Mouse (Mus musculus) thymus, postnatal 14 days (tissue): ENCODE data around the gene Adam23.

ENCODE experiments used
- DNase-seq: peaks from one replicate; pipeline ENCODE4 v3.0.0; 2021

The Adam23 gene

GRCm38 (mm10) chr1:63484646-63485045 is 39.0 kb downstream of the Adam23 start:
- no peak for DNase-seq

DNA sequence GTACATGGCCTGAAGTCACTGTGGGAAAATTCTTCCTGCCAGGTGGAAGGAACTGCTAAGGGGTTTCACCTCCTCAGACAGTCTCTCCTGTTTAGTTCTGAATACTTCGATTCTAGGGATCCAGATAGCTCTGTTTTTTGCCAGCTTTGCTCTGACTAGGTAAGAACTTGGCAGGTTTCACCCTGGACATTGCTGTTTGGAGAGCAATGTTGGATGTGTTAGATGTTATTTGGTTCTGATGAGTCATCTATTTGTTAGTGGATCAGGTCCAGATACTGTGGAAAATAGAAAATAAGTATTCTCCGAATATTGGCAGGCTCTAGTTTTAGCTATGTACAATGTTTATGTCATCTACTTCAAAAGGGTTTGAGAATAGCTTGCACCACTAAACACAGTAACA is 41.0 kb downstream of the Adam23 start:
- no peak for DNase-seq

DNA sequence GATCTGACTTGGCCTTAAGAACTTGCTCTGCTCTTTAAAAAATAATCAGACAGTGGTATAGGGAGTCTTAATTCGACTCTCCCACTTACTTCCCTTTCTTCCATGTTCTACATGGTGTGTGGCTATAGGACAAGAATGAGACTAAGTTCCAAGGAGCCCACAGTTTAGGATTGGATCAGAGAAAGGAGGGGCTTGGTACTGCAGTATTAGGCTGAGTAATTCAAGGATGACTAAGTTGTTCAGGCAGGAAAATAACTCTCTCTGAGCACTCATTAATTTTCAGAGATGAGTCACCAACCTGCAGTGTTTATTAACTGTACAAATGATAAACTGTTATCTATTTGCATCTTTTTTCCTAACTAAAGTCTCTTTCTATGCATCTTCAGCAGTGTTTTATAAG is 45.3 kb downstream of the Adam23 start:
- no peak for DNase-seq

- no peak for DNase-seq
These were observed 47.6 kb downstream of the Adam23 start for GRCm38 (mm10) chr1:63493325-63493724.

DNA sequence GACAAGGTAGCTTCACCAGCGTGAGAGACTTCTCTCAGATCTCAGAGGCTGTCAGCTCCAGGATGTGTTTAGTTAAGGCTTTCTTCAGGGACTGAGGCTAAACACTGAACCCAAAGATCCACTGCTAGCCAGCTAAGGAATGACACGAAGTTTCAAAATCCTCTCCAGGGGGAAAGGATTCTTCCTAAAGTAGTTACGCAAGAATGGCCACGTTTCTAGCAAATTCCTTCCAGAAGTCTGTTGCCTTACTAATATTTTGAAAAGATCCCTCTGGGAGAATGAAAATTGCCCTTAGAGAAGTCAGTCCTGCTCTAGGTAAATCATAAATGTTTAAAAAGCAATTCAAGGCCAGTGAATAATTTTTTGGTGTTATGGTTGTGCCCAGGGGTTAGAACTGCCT is 61.7 kb downstream of the Adam23 start:
- no peak for DNase-seq

DNA sequence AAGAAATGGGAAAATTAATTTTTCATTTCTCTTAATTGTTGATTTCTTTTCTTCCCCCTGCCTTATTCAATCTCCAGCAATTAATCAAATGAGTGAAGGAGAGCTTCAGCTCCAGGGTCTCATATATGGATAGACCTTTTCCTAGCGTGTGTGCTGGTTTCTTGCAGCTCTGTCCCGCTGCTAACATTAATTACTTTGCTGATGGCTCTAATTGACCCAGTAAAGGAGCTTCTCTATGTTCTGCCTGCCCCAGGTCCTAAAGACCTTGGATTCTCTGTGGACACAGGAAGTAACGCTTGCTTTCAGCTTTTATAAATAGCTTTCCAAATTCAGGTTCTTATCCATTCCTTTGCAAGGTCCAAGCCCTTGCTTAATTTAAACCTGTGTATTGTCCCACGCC is 63.1 kb downstream of the Adam23 start:
- no peak for DNase-seq

- DNase-seq = no peak
These were observed 65.7 kb downstream of the Adam23 start for GRCm38 (mm10) chr1:63511416-63511815.

- DNase-seq = no peak
These were observed 72.1 kb downstream of the Adam23 start for GRCm38 (mm10) chr1:63517800-63518199.

GRCm38 (mm10) chr1:63518814-63519213 is 73.1 kb downstream of the Adam23 start:
- DNase-seq = no peak

DNA sequence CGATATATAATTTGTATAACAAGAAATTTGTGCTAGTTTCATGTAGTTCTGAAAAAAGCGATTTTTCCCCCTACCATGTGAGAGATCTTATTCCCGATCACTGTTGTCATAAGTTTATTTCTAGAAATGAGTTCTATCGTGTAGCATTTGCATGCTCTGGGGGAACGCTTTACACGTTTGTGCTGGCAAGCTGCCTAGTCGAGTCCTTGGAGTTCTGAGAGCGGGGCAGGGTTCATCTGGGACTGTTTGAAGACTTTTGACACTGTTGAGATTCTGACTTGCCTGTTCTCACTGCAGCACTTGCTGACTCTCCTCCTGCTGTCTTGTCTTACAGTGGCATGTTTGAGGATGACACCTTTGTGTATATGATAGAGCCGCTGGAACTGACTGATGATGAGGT is 84.2 kb downstream of the Adam23 start:
- DNase-seq = no peak

- DNase-seq = no peak
These were observed 88.7 kb downstream of the Adam23 start for GRCm38 (mm10) chr1:63534271-63534827.

- no peak for DNase-seq
These were observed 94.4 kb downstream of the Adam23 start for GRCm38 (mm10) chr1:63539884-63540613.

- no peak for DNase-seq
These were observed 98.4 kb downstream of the Adam23 start for GRCm38 (mm10) chr1:63544122-63544521.

- DNase-seq = no peak
These were observed 107.3 kb downstream of the Adam23 start for GRCm38 (mm10) chr1:63553039-63553438.

DNA sequence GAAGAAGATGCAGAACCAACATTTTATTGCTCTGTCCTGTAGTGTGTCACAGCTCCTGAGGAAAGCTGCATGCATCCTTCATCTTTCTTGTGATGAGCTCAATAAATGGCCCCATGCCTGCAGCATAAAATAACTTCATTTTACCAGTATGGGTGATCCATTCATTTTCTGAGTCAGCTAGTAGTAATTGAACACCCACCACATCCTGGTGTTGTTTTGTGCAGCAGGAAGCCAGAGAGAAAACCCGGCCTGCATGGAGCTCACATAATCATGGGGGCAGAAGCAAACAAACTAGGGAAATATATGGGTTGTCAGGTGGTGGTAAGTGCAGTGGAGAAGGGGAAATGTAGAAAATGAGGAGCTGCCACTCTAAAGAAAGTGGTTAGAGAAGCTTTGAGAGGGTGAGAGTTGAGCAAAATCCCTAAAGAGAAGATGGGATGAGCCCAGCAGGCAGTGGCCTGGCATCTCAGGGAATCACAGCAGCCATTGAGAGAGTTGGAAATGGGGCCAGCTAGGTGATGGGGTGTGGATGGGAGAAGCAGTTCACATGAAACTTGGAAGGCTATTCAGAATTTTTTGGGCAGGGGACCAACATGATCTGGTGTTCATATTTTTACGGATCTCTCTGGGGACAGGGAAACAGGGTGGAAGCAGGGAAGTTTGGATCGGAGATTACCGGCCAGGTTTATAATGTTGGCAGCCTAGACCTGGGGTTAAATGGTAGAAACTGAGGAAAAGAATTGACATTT is 116.3 kb downstream of the Adam23 start:
- no peak for DNase-seq

GRCm38 (mm10) chr1:63563928-63564327 is 118.2 kb downstream of the Adam23 start:
- no peak for DNase-seq

DNA sequence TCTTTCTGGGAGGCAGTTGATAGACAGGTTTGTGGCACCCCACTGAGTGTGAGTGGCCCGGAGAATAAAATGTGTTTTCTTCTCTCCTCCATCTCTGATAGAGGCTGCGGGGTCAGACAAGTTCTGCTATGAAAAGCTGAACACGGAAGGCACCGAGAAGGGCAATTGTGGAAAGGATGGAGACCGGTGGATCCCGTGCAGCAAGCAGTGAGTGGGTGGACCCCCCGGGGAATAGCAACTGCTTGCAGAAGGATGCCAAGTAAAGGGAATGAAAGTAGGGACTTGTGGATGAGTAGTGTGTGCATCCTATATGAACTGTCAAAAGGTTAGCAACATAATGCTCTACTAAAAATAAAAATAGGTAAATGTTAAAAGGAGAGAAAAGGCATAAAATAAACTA is 120.8 kb downstream of the Adam23 start:
- no peak for DNase-seq

DNA sequence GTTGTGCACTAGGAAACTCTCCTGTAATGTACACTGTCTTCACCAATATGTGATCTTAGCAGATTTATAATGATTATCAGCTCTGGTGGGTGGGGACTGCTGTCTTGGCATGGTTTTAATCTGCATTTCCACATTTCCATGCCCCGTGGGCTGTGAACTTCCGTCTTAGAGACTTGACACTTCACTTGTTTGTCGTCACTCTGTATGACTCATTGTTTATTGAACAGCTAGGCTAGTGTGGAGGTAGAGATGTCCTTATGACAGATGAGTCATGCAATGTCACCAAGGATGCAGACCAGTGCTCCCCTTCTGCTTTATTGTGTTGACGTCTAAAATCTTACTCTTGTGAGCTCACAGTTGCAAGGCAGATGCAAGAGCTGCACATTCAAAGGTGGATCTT is 121.3 kb downstream of the Adam23 start:
- DNase-seq = no peak

- no peak for DNase-seq
These were observed 126.5 kb downstream of the Adam23 start for GRCm38 (mm10) chr1:63572229-63572628.

GRCm38 (mm10) chr1:63573432-63573831 is 127.7 kb downstream of the Adam23 start:
- no peak for DNase-seq

DNA sequence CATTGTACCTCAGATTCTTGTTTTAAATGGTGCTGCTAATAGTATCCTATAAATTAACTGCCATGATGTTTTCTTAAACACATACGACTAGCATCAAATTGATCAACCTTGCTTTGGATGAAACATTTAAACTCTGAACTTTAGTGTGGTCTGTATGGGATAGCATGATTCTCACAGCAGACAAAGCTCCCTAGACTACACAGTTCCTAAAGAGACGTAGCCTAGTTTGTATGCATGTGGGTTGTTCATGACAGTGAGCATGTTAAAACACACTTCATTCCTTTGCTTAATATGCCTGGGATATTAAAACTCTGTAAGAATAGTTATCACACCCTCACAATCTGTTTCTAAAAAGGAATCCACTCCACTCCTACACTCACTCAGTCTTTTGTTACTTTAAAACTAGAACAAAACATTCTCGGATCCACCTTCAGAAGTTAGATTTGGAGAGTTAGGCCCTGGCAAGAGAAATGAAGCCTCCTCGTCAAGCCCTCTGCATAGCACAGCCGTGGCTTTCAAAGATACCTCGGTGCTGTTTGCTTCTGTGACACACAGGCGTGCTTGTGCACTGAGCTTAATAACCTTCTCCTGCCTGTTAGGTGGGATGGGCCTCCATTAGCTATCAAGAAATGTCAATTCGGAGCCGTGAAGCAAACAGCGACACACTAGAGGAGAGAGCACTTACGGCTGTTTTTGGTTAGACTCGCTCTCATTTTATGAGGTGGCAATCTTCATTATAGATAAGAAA is 128.3 kb downstream of the Adam23 start:
- DNase-seq = no peak

- no peak for DNase-seq
These were observed 131.1 kb downstream of the Adam23 start for GRCm38 (mm10) chr1:63576803-63577202.

- no peak for DNase-seq
These were observed 133.5 kb downstream of the Adam23 start for GRCm38 (mm10) chr1:63579153-63579552.

GRCm38 (mm10) chr1:63586869-63587268 is 141.2 kb downstream of the Adam23 start:
- no peak for DNase-seq
